Mouse (Mus musculus): ENCODE data around the gene Jagn1. TPM values are rescaled to one million over a fixed set of nuclear protein-coding genes. Genes with fewer than 3 reads are reported as not detected.

Jagn1 gene
- polyA plus RNA-seq, 2 experiments: 61.0 to 82.8 TPM

- no peaks in the 10 kb centered on the region for H3K36me3 ChIP-seq (ENCODE audit: control insufficient read depth, insufficient read depth, low read length)
- no peak overlapping the region for H3K4me3 ChIP-seq (replicated peaks; ENCODE audit: low read length)
- H3K27ac ChIP-seq (replicated peaks; ENCODE audit: low read depth, low read length): no peak overlapping the region
- H3K9me3 ChIP-seq (ENCODE audit: control insufficient read depth, low read length): no peaks in the 10 kb centered on the region
- peaks cover 4% of the 10 kb centered on the region; the same call in 1 of the 2 replicates for H3K4me1 ChIP-seq (ENCODE audit: control insufficient read depth, insufficient read depth, low read length)
- TF ChIP-seq POLR2A (IDR thresholded peaks at IDR 0.05; ENCODE audit: borderline replicate concordance, extremely low read depth, insufficient read depth, insufficient read length): no peak
- DNase-seq (ENCODE audit: low spot score): no peak
- no peak overlapping the region for H3K4me2 ChIP-seq (replicated peaks; ENCODE audit: low read depth, low read length, severe bottlenecking)
- WGBS: 80% methylated on average over 3 of the region's 3 CpGs
- no peaks in the 10 kb centered on the region for H3K27me3 ChIP-seq (ENCODE audit: control insufficient read depth, insufficient read depth, low read length)
- no peak for ATAC-seq (ENCODE audit: low FRiP score, low read depth)
- H3K9ac ChIP-seq (ENCODE audit: low read depth, low read length, severe bottlenecking): no peak overlapping the region
Measured at GRCm38 (mm10) chr6:113440686-113441085, 1.7 kb upstream of the Jagn1 start.

- no peak for ATAC-seq (ENCODE audit: low FRiP score, low read depth)
- peaks cover 4% of the 10 kb centered on the region; the same call in 1 of the 2 replicates for H3K4me1 ChIP-seq (ENCODE audit: control insufficient read depth, insufficient read depth, low read length)
- no peaks in the 10 kb centered on the region for H3K9me3 ChIP-seq (ENCODE audit: control insufficient read depth, low read length)
- no peak overlapping the region for H3K4me3 ChIP-seq (replicated peaks; ENCODE audit: low read length)
- H3K9ac ChIP-seq (ENCODE audit: low read depth, low read length, severe bottlenecking): no peak overlapping the region
- peak; percentile 85 for DNase-seq (ENCODE audit: low spot score)
- no peak for TF ChIP-seq POLR2A (IDR thresholded peaks at IDR 0.05; ENCODE audit: borderline replicate concordance, extremely low read depth, insufficient read depth, insufficient read length)
- whole genome bisulfite sequencing: 58% methylated on average over 7 of the region's 7 CpGs
- 0 out of 2 replicates have a peak, but pooled peaks cover under 1% of the 10 kb centered on the region for H3K36me3 ChIP-seq (ENCODE audit: control insufficient read depth, insufficient read depth, low read length)
- no peaks in the 10 kb centered on the region for H3K27me3 ChIP-seq (ENCODE audit: control insufficient read depth, insufficient read depth, low read length)
- no peak overlapping the region for H3K4me2 ChIP-seq (replicated peaks; ENCODE audit: low read depth, low read length, severe bottlenecking)
- no peak overlapping the region for H3K27ac ChIP-seq (replicated peaks; ENCODE audit: low read depth, low read length)
Measured at GRCm38 (mm10) chr6:113441147-113441680, 1.2 kb upstream of the Jagn1 start.

GRCm38 (mm10) chr6:113442087-113442441, 305 bp upstream of the Jagn1 start:
- peak overlapping the region; percentile 91 for H3K9ac ChIP-seq (ENCODE audit: low read depth, low read length, severe bottlenecking)
- no peak overlapping the region for H3K27ac ChIP-seq (replicated peaks; ENCODE audit: low read depth, low read length)

GRCm38 (mm10) chr6:113443091-113443490, 722 bp downstream of the Jagn1 start:
- no peak for TF ChIP-seq POLR2A (IDR thresholded peaks at IDR 0.05; ENCODE audit: borderline replicate concordance, extremely low read depth, insufficient read depth, insufficient read length)
- Histone ChIP-seq H3K27ac (replicated peaks; ENCODE audit: low read depth, low read length) (no peak overlapping the region), H3K4me1 (ENCODE audit: control insufficient read depth, insufficient read depth, low read length) (peaks cover 4% of the 10 kb centered on the region; the same call in 1 of the 2 replicates), H3K9ac (ENCODE audit: low read depth, low read length, severe bottlenecking) (peak overlapping the region; percentile 91), H3K4me3 (replicated peaks; ENCODE audit: low read length) (peak overlapping the region; percentile 96), H3K27me3 (ENCODE audit: control insufficient read depth, insufficient read depth, low read length) (no peaks in the 10 kb centered on the region), H3K9me3 (ENCODE audit: control insufficient read depth, low read length) (no peaks in the 10 kb centered on the region), H3K4me2 (replicated peaks; ENCODE audit: low read depth, low read length, severe bottlenecking) (peak overlapping the region; percentile 68), H3K36me3 (ENCODE audit: control insufficient read depth, insufficient read depth, low read length) (peaks cover 19% of the 10 kb centered on the region)
- 51% methylated on average over 12 of the region's 12 CpGs for WGBS
- ATAC-seq (ENCODE audit: low FRiP score, low read depth) (no peak), DNase-seq (ENCODE audit: low spot score) (no peak)

More at GRCm38 (mm10) chr6:113442087-113442441, 305 bp upstream of the Jagn1 start:
- H3K4me2 ChIP-seq (replicated peaks; ENCODE audit: low read depth, low read length, severe bottlenecking): peak overlapping the region; percentile 68
- DNase-seq (ENCODE audit: low spot score): no peak
- peak; percentile 6; the same call in 1 of the 2 replicates for ATAC-seq (ENCODE audit: low FRiP score, low read depth)
- no peaks in the 10 kb centered on the region for H3K9me3 ChIP-seq (ENCODE audit: control insufficient read depth, low read length)
- peaks cover 4% of the 10 kb centered on the region; the same call in 1 of the 2 replicates for H3K4me1 ChIP-seq (ENCODE audit: control insufficient read depth, insufficient read depth, low read length)
- WGBS: 43% methylated on average over 9 of the region's 9 CpGs
- TF ChIP-seq POLR2A (IDR thresholded peaks at IDR 0.05; ENCODE audit: borderline replicate concordance, extremely low read depth, insufficient read depth, insufficient read length): no peak
- peak overlapping the region; percentile 96 for H3K4me3 ChIP-seq (replicated peaks; ENCODE audit: low read length)
- peaks cover 9% of the 10 kb centered on the region for H3K36me3 ChIP-seq (ENCODE audit: control insufficient read depth, insufficient read depth, low read length)
- H3K27me3 ChIP-seq (ENCODE audit: control insufficient read depth, insufficient read depth, low read length): no peaks in the 10 kb centered on the region

GRCm38 (mm10) chr6:113444207-113444965, 2.0 kb downstream of the Jagn1 start:
- no peak overlapping the region for H3K4me3 ChIP-seq (replicated peaks; ENCODE audit: low read length)

More at GRCm38 (mm10) chr6:113444207-113444965, 2.0 kb downstream of the Jagn1 start:
- Histone ChIP-seq H3K27ac (replicated peaks; ENCODE audit: low read depth, low read length) (no peak overlapping the region), H3K9ac (ENCODE audit: low read depth, low read length, severe bottlenecking) (no peak overlapping the region), H3K36me3 (ENCODE audit: control insufficient read depth, insufficient read depth, low read length) (peaks cover 28% of the 10 kb centered on the region), H3K4me2 (replicated peaks; ENCODE audit: low read depth, low read length, severe bottlenecking) (no peak overlapping the region), H3K9me3 (ENCODE audit: control insufficient read depth, low read length) (no peaks in the 10 kb centered on the region), H3K4me1 (ENCODE audit: control insufficient read depth, insufficient read depth, low read length) (peaks cover 4% of the 10 kb centered on the region; the same call in 1 of the 2 replicates), H3K27me3 (ENCODE audit: control insufficient read depth, insufficient read depth, low read length) (no peaks in the 10 kb centered on the region)
- DNase-seq (ENCODE audit: low spot score) (no peak), ATAC-seq (ENCODE audit: low FRiP score, low read depth) (no peak)
- 90% methylated on average over 7 of the region's 8 CpGs for WGBS
- TF ChIP-seq POLR2A (IDR thresholded peaks at IDR 0.05; ENCODE audit: borderline replicate concordance, extremely low read depth, insufficient read depth, insufficient read length): no peak

All from limb, embryonic 14.5 days (tissue).